Mouse (Mus musculus): Measurements from ENCODE around the gene Myo9b.
"Not testable (repeated sequence)": the region's sequence is repeated elsewhere in the genome, so short reads cannot be mapped to it uniquely, and the experiment has no call there.

GRCm38 (mm10) chr8:71268286-71268685 is 4.2 kb upstream of the Myo9b start:
- not testable (repeated sequence) for TF ChIP-seq CTCF, EP300 (IDR thresholded peaks at IDR 0.05)

All from lung, postnatal 0 days (tissue).